Mouse (Mus musculus): ENCODE data around the gene Dnttip1. TPM values are rescaled to one million over a fixed set of nuclear protein-coding genes. Genes with fewer than 3 reads are reported as not detected.

Dnttip1 gene
- polyA plus RNA-seq, 1 experiment, result 47.3 TPM

DNA sequence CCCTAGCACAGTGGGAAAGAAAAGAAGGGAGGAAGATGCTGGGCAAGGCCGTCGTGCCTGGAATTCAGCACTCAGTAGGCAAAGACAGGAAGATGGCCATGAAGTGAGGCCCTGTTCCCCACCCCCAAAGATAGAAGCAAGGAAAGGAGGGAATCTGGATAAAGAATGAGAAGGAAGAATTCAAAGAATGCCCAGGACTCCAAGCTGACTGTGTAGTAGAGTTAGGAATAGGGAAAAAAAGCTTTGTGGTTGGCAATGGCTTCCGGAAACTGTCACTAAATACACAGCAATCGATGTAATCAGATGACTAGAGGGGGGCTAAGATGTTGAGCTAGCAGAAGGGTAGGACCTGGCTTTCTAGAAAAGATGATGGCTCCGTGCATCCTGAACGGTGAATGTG, 71.4 kb downstream of the Dnttip1 start:
- TF ChIP-seq MYOG (IDR thresholded peaks at IDR 0.05; ENCODE audit: control insufficient read depth, extremely low read depth, insufficient read length), result no peak
- no peak for TF ChIP-seq CTCF (IDR thresholded peaks at IDR 0.05; ENCODE audit: control insufficient read depth, insufficient read depth, insufficient read length)
- TF ChIP-seq FOSL1 (IDR thresholded peaks at IDR 0.05; ENCODE audit: insufficient read depth, low read length, poor library complexity, severe bottlenecking), result no peak
- TF ChIP-seq MAX (IDR thresholded peaks at IDR 0.05), result no peak
- Histone ChIP-seq H3ac (ENCODE audit: control insufficient read depth, insufficient read length, low read depth) (no peak overlapping the region), H3K79me2 (ENCODE audit: control insufficient read depth, insufficient read depth) (no peaks in the 10 kb centered on the region), H3K4me3 (ENCODE audit: insufficient read depth, poor library complexity, severe bottlenecking) (no peak overlapping the region), H3K27me3 (ENCODE audit: control insufficient read depth, insufficient read depth, insufficient read length) (no peaks in the 10 kb centered on the region), H3K79me3 (ENCODE audit: low read depth) (no peaks in the 10 kb centered on the region), H3K36me3 (ENCODE audit: control insufficient read depth, insufficient read depth) (peaks cover 8% of the 10 kb centered on the region)

DNA sequence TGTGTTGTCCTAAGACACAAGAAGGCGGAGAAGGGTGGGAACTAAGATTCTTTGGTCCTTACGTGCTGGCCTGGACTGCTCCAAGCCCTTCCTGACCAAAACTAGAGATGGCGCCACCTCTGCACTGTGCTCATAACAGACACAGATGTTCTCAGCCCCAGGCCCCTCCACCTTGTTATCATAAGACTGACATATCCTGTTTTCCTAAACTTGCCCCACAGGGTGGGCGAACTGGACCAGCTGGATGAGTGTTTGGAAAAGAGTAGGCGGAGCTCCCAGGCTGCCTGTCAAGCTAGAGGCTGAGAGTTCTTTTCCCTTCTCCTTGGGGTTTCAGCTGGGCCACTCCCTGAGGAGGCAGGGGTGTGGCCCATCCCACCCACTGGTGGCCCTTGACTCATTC, 71.9 kb downstream of the Dnttip1 start:
- Histone ChIP-seq H3K4me3 (ENCODE audit: insufficient read depth, poor library complexity, severe bottlenecking) (no peak overlapping the region), H3K27me3 (ENCODE audit: control insufficient read depth, insufficient read depth, insufficient read length) (no peaks in the 10 kb centered on the region), H3ac (ENCODE audit: control insufficient read depth, insufficient read length, low read depth) (no peak overlapping the region), H3K36me3 (ENCODE audit: control insufficient read depth, insufficient read depth) (peaks cover 8% of the 10 kb centered on the region), H3K79me2 (ENCODE audit: control insufficient read depth, insufficient read depth) (no peaks in the 10 kb centered on the region), H3K79me3 (ENCODE audit: low read depth) (no peaks in the 10 kb centered on the region)
- no peak for TF ChIP-seq FOSL1 (IDR thresholded peaks at IDR 0.05; ENCODE audit: insufficient read depth, low read length, poor library complexity, severe bottlenecking)
- no peak for TF ChIP-seq MAX (IDR thresholded peaks at IDR 0.05)
- no peak for TF ChIP-seq CTCF (IDR thresholded peaks at IDR 0.05; ENCODE audit: control insufficient read depth, insufficient read depth, insufficient read length)
- no peak for TF ChIP-seq MYOD1 (IDR thresholded peaks at IDR 0.05; ENCODE audit: control insufficient read depth, insufficient read length, low read depth)

Other genes starting within 250 kb of the Dnttip1 start
- gene Pigt, start 248.5 kb upstream of the Dnttip1 start, polyA plus RNA-seq (2012; fragmentation: generic; extraction: Trizol), result 74.3 TPM
- not detected for gene Wfdc2, start 183.6 kb upstream of the Dnttip1 start, polyA plus RNA-seq (2012; fragmentation: generic; extraction: Trizol)
- not detected for gene Spint3, start 172.5 kb upstream of the Dnttip1 start, polyA plus RNA-seq (2012; fragmentation: generic; extraction: Trizol)
- gene Wfdc6a, start 160.5 kb upstream of the Dnttip1 start, polyA plus RNA-seq (2012; fragmentation: generic; extraction: Trizol), result not detected
- not detected for gene Eppin, start 152.4 kb upstream of the Dnttip1 start, polyA plus RNA-seq (2012; fragmentation: generic; extraction: Trizol)
- gene Wfdc6b, start 132.5 kb upstream of the Dnttip1 start, polyA plus RNA-seq (2012; fragmentation: generic; extraction: Trizol), result not detected
- gene Wfdc8, start 132.4 kb upstream of the Dnttip1 start, polyA plus RNA-seq (2012; fragmentation: generic; extraction: Trizol), result not detected
- not detected for gene Wfdc16, start 107.2 kb upstream of the Dnttip1 start, polyA plus RNA-seq (2012; fragmentation: generic; extraction: Trizol)
- not detected for gene Wfdc10, start 89.9 kb upstream of the Dnttip1 start, polyA plus RNA-seq (2012; fragmentation: generic; extraction: Trizol)
- gene Wfdc9, start 89.4 kb upstream of the Dnttip1 start, polyA plus RNA-seq (2012; fragmentation: generic; extraction: Trizol), result not detected
- not detected for gene Wfdc11, start 71.9 kb upstream of the Dnttip1 start, polyA plus RNA-seq (2012; fragmentation: generic; extraction: Trizol)
- gene Wfdc13, start 60.9 kb upstream of the Dnttip1 start, polyA plus RNA-seq (2012; fragmentation: generic; extraction: Trizol), result not detected
- not detected for gene Spint4, start 47.5 kb upstream of the Dnttip1 start, polyA plus RNA-seq (2012; fragmentation: generic; extraction: Trizol)
- gene Spint5, start 30.7 kb upstream of the Dnttip1 start, polyA plus RNA-seq (2012; fragmentation: generic; extraction: Trizol), result not detected
- gene Wfdc3, start 52 bp upstream of the Dnttip1 start, polyA plus RNA-seq (2012; fragmentation: generic; extraction: Trizol), result 0.13 TPM
- gene Ube2c, start 23.9 kb downstream of the Dnttip1 start, polyA plus RNA-seq (2012; fragmentation: generic; extraction: Trizol), result 279 TPM
- 4.7 TPM for gene Tnnc2, start 34.0 kb downstream of the Dnttip1 start, polyA plus RNA-seq (2012; fragmentation: generic; extraction: Trizol)
- 19.5 TPM for gene Snx21, start 39.8 kb downstream of the Dnttip1 start, polyA plus RNA-seq (2012; fragmentation: generic; extraction: Trizol)
- gene Acot8, start 58.9 kb downstream of the Dnttip1 start, polyA plus RNA-seq (2012; fragmentation: generic; extraction: Trizol), result 20.5 TPM
- gene Zswim3, start 59.1 kb downstream of the Dnttip1 start, polyA plus RNA-seq (2012; fragmentation: generic; extraction: Trizol), result 2.9 TPM
- 10.0 TPM for gene Zswim1, start 76.7 kb downstream of the Dnttip1 start, polyA plus RNA-seq (2012; fragmentation: generic; extraction: Trizol)
- not detected for gene Spata25, start 82.6 kb downstream of the Dnttip1 start, polyA plus RNA-seq (2012; fragmentation: generic; extraction: Trizol)
- 160 TPM for gene Ctsa, start 86.9 kb downstream of the Dnttip1 start, polyA plus RNA-seq (2012; fragmentation: generic; extraction: Trizol)
- gene Neurl2, start 87.5 kb downstream of the Dnttip1 start, polyA plus RNA-seq (2012; fragmentation: generic; extraction: Trizol), result 11.3 TPM
- 13.3 TPM for gene Pltp, start 111.7 kb downstream of the Dnttip1 start, polyA plus RNA-seq (2012; fragmentation: generic; extraction: Trizol)
- gene Pcif1, start 133.3 kb downstream of the Dnttip1 start, polyA plus RNA-seq (2012; fragmentation: generic; extraction: Trizol), result 46.5 TPM
- gene Zfp335, start 165.8 kb downstream of the Dnttip1 start, polyA plus RNA-seq (2012; fragmentation: generic; extraction: Trizol), result 11.7 TPM
- 1.1 TPM for gene Mmp9, start 194.8 kb downstream of the Dnttip1 start, polyA plus RNA-seq (2012; fragmentation: generic; extraction: Trizol)
- gene Slc12a5, start 214.8 kb downstream of the Dnttip1 start, polyA plus RNA-seq (2012; fragmentation: generic; extraction: Trizol), result 0.12 TPM